Mouse (Mus musculus) kidney, embryonic 15.5 days (tissue): ENCODE results near the gene Vwf. TPM values are rescaled to one million over a fixed set of nuclear protein-coding genes. Genes with fewer than 3 reads are reported as not detected.
A peak's percentile ranks its signal among the peaks of the same experiment; 100 is the strongest.

ENCODE experiments used
- ATAC-seq: fragments of 200-750 bp; cut with Nextera tagmentation; replicated peaks from 2 replicates; pipeline ENCODE4 v1.8.0; 2017; ENCODE audit warnings: moderate TSS enrichment; ENCODE audit not compliant: low FRiP score
- H3K27ac ChIP-seq: fragments of 300-500 bp; sonication (generic); 2 replicates; pipeline ENCODE4 v1.5.1; 2015; ENCODE audit warnings: mild to moderate bottlenecking, inconsistent platforms
- H3K27me3 ChIP-seq: fragments of 300-500 bp; sonication (generic); 2 replicates; pipeline ENCODE4 v1.6.1; 2015; ENCODE audit warnings: inconsistent platforms
- H3K36me3 ChIP-seq: fragments of 300-500 bp; sonication (generic); 2 replicates; pipeline ENCODE4 v1.6.1; 2015; ENCODE audit warnings: inconsistent platforms
- H3K4me1 ChIP-seq: fragments of 300-500 bp; sonication (generic); 2 replicates; pipeline ENCODE4 v1.6.1; 2015; ENCODE audit warnings: inconsistent platforms
- H3K4me2 ChIP-seq: fragments of 300-500 bp; sonication (generic); 2 replicates; pipeline ENCODE4 v1.6.1; 2015; ENCODE audit warnings: moderate library complexity, mild to moderate bottlenecking, inconsistent platforms
- H3K4me3 ChIP-seq: fragments of 300-500 bp; sonication (generic); replicated peaks from 2 replicates; pipeline ENCODE4 v1.5.1; 2015; ENCODE audit warnings: mild to moderate bottlenecking, inconsistent platforms
- H3K9ac ChIP-seq: fragments of 300-500 bp; sonication (generic); 2 replicates; pipeline ENCODE4 v1.6.1; 2015; ENCODE audit warnings: mild to moderate bottlenecking, inconsistent platforms
- H3K9me3 ChIP-seq: fragments of 300-500 bp; sonication (generic); replicated peaks from 2 replicates; pipeline ENCODE4 v1.6.1; 2016; ENCODE audit warnings: inconsistent platforms
- WGBS: fragments of 180-500 bp; shearing (Covaris S2); methylation state at CpG from one replicate; pipeline ENCODE4 v1.1.7; 2015; ENCODE audit warnings: mixed read lengths; 5-methylcytosine and 5-hydroxymethylcytosine counted together
- polyA plus RNA-seq: library from polyadenylated mRNA; unstranded; fragments of >200 nt; fragmentation: Nextera tagmentation; extraction: Ambion mirVana; gene quantifications from 2 replicates; pipeline ENCODE4 v1.2.1, GENCODE M21; 2015

Gene Vwf
- polyA plus RNA-seq, 1 experiment from 2014 or later, result 6.6 TPM

GRCm38 (mm10) chr6:125552760-125553159 is 6.2 kb downstream of the Vwf start:
- Histone ChIP-seq H3K4me1 (no peaks in the 10 kb centered on the region), H3K27ac (no peak overlapping the region), H3K27me3 (no peaks in the 10 kb centered on the region), H3K36me3 (no peaks in the 10 kb centered on the region), H3K4me2 (no peak overlapping the region), H3K4me3 (no peak overlapping the region), H3K9me3 (no peaks in the 10 kb centered on the region), H3K9ac (no peak overlapping the region)
- ATAC-seq, result no peak
- 54% methylated on average over 6 of the region's 6 CpGs for WGBS

GRCm38 (mm10) chr6:125553551-125553950 is 7.0 kb downstream of the Vwf start:
- no peak for ATAC-seq
- 84% methylated on average over 4 of the region's 4 CpGs for WGBS

GRCm38 (mm10) chr6:125558831-125559230 is 12.3 kb downstream of the Vwf start:
- 75% methylated on average over 8 of the region's 8 CpGs for WGBS

More at GRCm38 (mm10) chr6:125553551-125553950, 7.0 kb downstream of the Vwf start:
- H3K4me2 ChIP-seq, result no peak overlapping the region
- H3K4me1 ChIP-seq, result no peaks in the 10 kb centered on the region
- H3K27ac ChIP-seq, result no peak overlapping the region
- no peak overlapping the region for H3K4me3 ChIP-seq
- H3K9ac ChIP-seq, result no peak overlapping the region
- H3K36me3 ChIP-seq, result no peaks in the 10 kb centered on the region
- no peaks in the 10 kb centered on the region for H3K9me3 ChIP-seq
- no peaks in the 10 kb centered on the region for H3K27me3 ChIP-seq

GRCm38 (mm10) chr6:125561031-125561430 is 14.5 kb downstream of the Vwf start:
- no peak overlapping the region for H3K4me3 ChIP-seq
- WGBS, result 71% methylated on average over 5 of the region's 5 CpGs
- H3K4me1 ChIP-seq, result peaks cover 7% of the 10 kb centered on the region
- ATAC-seq, result no peak
- no peaks in the 10 kb centered on the region for H3K9me3 ChIP-seq
- H3K36me3 ChIP-seq, result no peaks in the 10 kb centered on the region
- no peak overlapping the region for H3K4me2 ChIP-seq
- H3K27me3 ChIP-seq, result no peaks in the 10 kb centered on the region
- H3K9ac ChIP-seq, result no peak overlapping the region
- no peak overlapping the region for H3K27ac ChIP-seq

More at GRCm38 (mm10) chr6:125558831-125559230, 12.3 kb downstream of the Vwf start:
- H3K9me3 ChIP-seq, result no peaks in the 10 kb centered on the region
- no peaks in the 10 kb centered on the region for H3K36me3 ChIP-seq
- no peak overlapping the region for H3K4me3 ChIP-seq
- no peak for ATAC-seq
- H3K4me2 ChIP-seq, result no peak overlapping the region
- no peaks in the 10 kb centered on the region for H3K4me1 ChIP-seq
- H3K27ac ChIP-seq, result no peak overlapping the region
- no peak overlapping the region for H3K9ac ChIP-seq
- H3K27me3 ChIP-seq, result no peaks in the 10 kb centered on the region

- H3K4me1 ChIP-seq, result peaks cover 7% of the 10 kb centered on the region
- no peaks in the 10 kb centered on the region for H3K9me3 ChIP-seq
- no peak overlapping the region for H3K4me3 ChIP-seq
- whole genome bisulfite sequencing, result 89% methylated on average over 2 of the region's 2 CpGs
- H3K36me3 ChIP-seq, result no peaks in the 10 kb centered on the region
- no peak overlapping the region for H3K27ac ChIP-seq
- no peak overlapping the region for H3K4me2 ChIP-seq
- ATAC-seq, result no peak
- H3K9ac ChIP-seq, result no peak overlapping the region
- H3K27me3 ChIP-seq, result no peaks in the 10 kb centered on the region
Observed at GRCm38 (mm10) chr6:125561521-125561920, 14.9 kb downstream of the Vwf start.

GRCm38 (mm10) chr6:125564812-125565281 is 18.3 kb downstream of the Vwf start:
- no peak overlapping the region for H3K9ac ChIP-seq
- H3K36me3 ChIP-seq, result no peaks in the 10 kb centered on the region
- peaks cover 7% of the 10 kb centered on the region for H3K4me1 ChIP-seq
- H3K9me3 ChIP-seq, result no peaks in the 10 kb centered on the region
- no peaks in the 10 kb centered on the region for H3K27me3 ChIP-seq
- H3K4me2 ChIP-seq, result no peak overlapping the region
- peak overlapping the region; percentile 47; the same call in 1 of the 2 replicates for H3K27ac ChIP-seq
- peak; percentile 87 for ATAC-seq
- 63% methylated on average over 7 of the region's 7 CpGs for WGBS
- H3K4me3 ChIP-seq, result no peak overlapping the region

GRCm38 (mm10) chr6:125565326-125565725 is 18.8 kb downstream of the Vwf start:
- ATAC-seq, result no peak
- H3K4me3 ChIP-seq, result no peak overlapping the region
- H3K9me3 ChIP-seq, result no peaks in the 10 kb centered on the region
- no peaks in the 10 kb centered on the region for H3K36me3 ChIP-seq
- peak overlapping the region; percentile 47; the same call in 1 of the 2 replicates for H3K27ac ChIP-seq
- H3K9ac ChIP-seq, result no peak overlapping the region
- peaks cover 7% of the 10 kb centered on the region for H3K4me1 ChIP-seq
- 86% methylated on average over 6 of the region's 6 CpGs for WGBS
- H3K27me3 ChIP-seq, result no peaks in the 10 kb centered on the region
- no peak overlapping the region for H3K4me2 ChIP-seq

GRCm38 (mm10) chr6:125566656-125567055 is 20.1 kb downstream of the Vwf start:
- no peak overlapping the region for H3K4me3 ChIP-seq
- H3K27me3 ChIP-seq, result no peaks in the 10 kb centered on the region
- no peaks in the 10 kb centered on the region for H3K9me3 ChIP-seq
- no peak overlapping the region for H3K9ac ChIP-seq
- peaks cover 7% of the 10 kb centered on the region for H3K4me1 ChIP-seq
- WGBS, result 91% methylated on average over 3 of the region's 3 CpGs
- H3K27ac ChIP-seq, result no peak overlapping the region
- no peak for ATAC-seq
- H3K4me2 ChIP-seq, result no peak overlapping the region
- no peaks in the 10 kb centered on the region for H3K36me3 ChIP-seq

GRCm38 (mm10) chr6:125568381-125568780 is 21.8 kb downstream of the Vwf start:
- Histone ChIP-seq H3K4me2 (no peak overlapping the region), H3K9ac (no peak overlapping the region), H3K27ac (no peak overlapping the region), H3K4me1 (peaks cover 19% of the 10 kb centered on the region), H3K9me3 (no peaks in the 10 kb centered on the region), H3K27me3 (no peaks in the 10 kb centered on the region), H3K36me3 (no peaks in the 10 kb centered on the region), H3K4me3 (no peak overlapping the region)
- ATAC-seq, result no peak
- WGBS, result 76% methylated on average over 2 of the region's 2 CpGs

GRCm38 (mm10) chr6:125572291-125573188 is 26.0 kb downstream of the Vwf start:
- peak overlapping the region; percentile 33; the same call in 1 of the 2 replicates for H3K9ac ChIP-seq
- H3K36me3 ChIP-seq, result no peaks in the 10 kb centered on the region
- peak; percentile 63 for ATAC-seq
- peak overlapping the region; percentile 37 for H3K4me3 ChIP-seq
- 42% methylated on average over 18 of the region's 18 CpGs for WGBS
- peak overlapping the region; percentile 63 for H3K4me2 ChIP-seq
- H3K27me3 ChIP-seq, result no peaks in the 10 kb centered on the region
- H3K9me3 ChIP-seq, result no peaks in the 10 kb centered on the region
- H3K27ac ChIP-seq, result peak overlapping the region; percentile 85
- peaks cover 20% of the 10 kb centered on the region for H3K4me1 ChIP-seq

- no peaks in the 10 kb centered on the region for H3K27me3 ChIP-seq
- WGBS, result 2% methylated on average over 14 of the region's 14 CpGs
- H3K27ac ChIP-seq, result peak overlapping the region; percentile 85
- ATAC-seq, result peak; percentile 98
- H3K9me3 ChIP-seq, result no peaks in the 10 kb centered on the region
- peak overlapping the region; percentile 63 for H3K4me2 ChIP-seq
- H3K9ac ChIP-seq, result peak overlapping the region; percentile 33; the same call in 1 of the 2 replicates
- H3K36me3 ChIP-seq, result no peaks in the 10 kb centered on the region
- peak overlapping the region; percentile 37 for H3K4me3 ChIP-seq
- H3K4me1 ChIP-seq, result peaks cover 20% of the 10 kb centered on the region
Observed at GRCm38 (mm10) chr6:125573189-125573928, 26.8 kb downstream of the Vwf start.

GRCm38 (mm10) chr6:125575080-125575479 is 28.5 kb downstream of the Vwf start:
- no peaks in the 10 kb centered on the region for H3K36me3 ChIP-seq
- no peak overlapping the region for H3K4me2 ChIP-seq
- H3K4me3 ChIP-seq, result no peak overlapping the region
- 90% methylated on average over 6 of the region's 6 CpGs for WGBS
- no peak overlapping the region for H3K9ac ChIP-seq
- H3K4me1 ChIP-seq, result peaks cover 20% of the 10 kb centered on the region
- H3K9me3 ChIP-seq, result no peaks in the 10 kb centered on the region
- no peaks in the 10 kb centered on the region for H3K27me3 ChIP-seq
- H3K27ac ChIP-seq, result no peak overlapping the region
- no peak for ATAC-seq
